Mouse (Mus musculus): ENCODE data around the gene Prl7d1. TPM values are rescaled to one million over a fixed set of nuclear protein-coding genes. Genes with fewer than 3 reads are reported as not detected.
"Not testable (repeated sequence)": the region's sequence is repeated elsewhere in the genome, so short reads cannot be mapped to it uniquely, and the experiment has no call there.

Prl7d1 gene
- not detected for total RNA-seq (2021)
- long read RNA-seq, experiment 1: 0 reads
- long read RNA-seq, experiment 2: 0 reads

DNA sequence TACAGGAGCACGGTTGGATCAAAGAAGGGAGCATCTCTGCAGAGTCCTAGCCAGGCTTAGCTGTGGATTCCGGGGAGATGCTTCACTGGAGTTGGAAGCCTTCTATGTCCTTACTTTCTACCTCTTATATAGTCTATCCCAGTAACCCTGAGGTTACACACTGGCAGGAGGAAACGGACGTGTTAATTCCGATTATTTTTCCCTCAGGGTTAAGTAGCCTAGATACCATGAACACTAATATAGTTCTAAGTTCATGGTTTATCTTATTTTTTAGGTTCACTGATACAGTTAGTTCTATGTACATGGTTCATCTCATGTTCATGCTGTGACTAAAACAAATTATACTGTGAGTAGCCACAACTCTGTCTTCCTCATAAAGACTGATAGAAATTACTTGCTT is at the start of gene Prl7d1:
TSS of gene Prl7d1 (minus strand) at position 101 of the 400 bp plus-strand sequence.
- intact Hi-C loops (cut with DNase I): no loop called here

DNA sequence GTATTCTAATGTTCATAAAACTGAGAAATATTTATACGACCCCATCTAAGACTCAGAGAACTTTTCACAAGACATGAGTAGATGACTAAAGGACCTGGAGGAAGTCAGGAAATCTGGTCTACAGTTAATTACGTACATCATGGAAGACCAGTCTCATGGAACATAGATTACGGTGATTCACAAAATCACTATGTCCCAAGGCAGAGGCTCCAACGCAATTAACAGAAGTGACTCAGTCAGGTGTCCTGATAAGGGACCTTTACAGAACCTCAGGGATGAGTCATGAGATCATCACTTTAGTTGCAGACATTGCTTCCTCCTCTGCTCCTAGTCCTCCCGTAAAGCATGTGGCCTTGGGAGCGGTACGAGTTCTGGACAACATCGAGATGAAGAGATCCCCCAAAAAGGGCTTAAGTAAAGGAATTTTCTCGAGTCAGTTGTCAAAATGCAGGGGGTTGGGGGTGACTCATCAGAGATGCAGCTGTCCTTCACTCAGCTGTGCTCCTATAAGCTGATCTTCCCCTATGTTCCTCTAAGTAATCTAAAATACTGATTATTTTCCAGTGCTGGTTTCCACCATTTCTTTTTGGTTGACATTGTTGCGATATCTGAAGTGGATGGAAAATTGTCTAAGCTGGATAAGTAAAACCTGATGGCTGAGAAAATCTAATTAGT is 18.1 kb upstream of the Prl7d1 start:
- intact Hi-C loops (cut with DNase I): no loop called here
- DNase-seq: no peak

More for the DNA sequence above, at the start of gene Prl7d1:
- DNase-seq: no peak

DNA sequence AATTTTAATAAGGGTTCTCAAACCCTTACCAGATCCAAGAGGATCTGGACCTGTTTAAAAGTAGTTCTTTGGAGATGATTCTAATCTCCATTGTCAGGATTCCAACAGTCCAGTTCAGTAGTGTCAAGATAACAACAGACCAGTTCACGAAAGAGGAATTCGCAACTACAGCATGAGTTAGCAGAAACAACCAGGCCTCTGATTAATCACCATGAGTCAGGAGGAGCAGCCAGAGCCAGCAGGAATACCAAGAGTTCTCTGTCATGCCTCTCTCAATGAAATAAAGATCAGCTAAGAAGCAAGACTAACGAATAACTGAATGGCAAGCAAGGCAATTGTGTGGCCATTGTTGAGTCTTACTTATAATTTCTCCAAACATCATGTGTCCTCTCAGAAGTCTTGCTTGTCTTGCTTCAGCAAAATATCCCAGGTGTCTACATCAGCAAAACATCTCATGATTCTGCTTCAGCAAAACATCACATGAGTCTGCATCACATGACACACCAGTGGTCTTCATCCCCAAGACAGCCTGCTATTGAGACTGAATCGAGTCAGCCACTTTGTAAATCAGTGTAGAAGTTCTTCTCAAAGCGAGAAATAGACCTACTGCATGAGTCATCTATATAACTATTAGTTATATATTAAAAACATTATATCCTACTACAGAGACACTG is 13.9 kb upstream of the Prl7d1 start:
- DNase-seq; intact Hi-C loops (cut with DNase I): not testable (repeated sequence)

DNA sequence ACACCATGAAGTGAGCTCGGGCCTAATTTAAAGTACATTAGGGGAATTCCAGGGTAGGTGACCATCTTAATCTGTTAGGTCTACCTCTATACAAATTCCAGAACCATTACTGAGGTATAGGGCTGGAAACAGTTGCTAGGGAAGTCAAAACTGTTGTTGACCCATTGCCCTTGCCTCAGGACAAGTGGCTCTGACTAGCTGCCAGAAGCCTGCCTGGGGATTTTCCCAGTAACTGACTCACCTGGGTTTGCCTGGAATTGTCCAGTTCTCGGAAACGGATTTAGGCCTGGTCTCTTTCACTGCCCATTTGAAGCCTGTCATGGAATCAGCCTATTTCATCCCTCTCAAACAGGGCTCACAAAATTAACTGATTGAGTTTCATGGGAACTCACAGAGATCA is 8.5 kb upstream of the Prl7d1 start:
- intact Hi-C loops (cut with DNase I); DNase-seq: not testable (repeated sequence)

DNA sequence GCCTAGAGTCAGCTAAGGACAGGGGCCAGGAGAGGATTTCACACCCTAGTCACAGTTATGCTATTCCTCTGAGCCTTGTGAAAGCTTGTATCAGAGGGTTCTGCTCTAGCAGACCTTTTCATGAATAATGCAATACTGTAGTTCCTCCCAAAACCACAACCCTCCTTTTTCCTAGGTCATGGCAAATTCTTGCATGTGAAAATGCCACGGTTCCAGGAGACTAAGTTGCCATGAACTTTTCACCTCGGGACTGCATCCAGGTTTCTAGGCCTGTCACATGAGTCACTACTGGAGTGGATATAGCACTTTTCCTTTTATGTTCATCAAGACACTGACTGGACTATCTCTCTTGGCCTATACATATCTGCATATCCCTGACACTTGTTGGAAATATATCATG is 10.0 kb downstream of the Prl7d1 start:
- no peak for DNase-seq
- intact Hi-C loops (cut with DNase I): no loop called here

DNA sequence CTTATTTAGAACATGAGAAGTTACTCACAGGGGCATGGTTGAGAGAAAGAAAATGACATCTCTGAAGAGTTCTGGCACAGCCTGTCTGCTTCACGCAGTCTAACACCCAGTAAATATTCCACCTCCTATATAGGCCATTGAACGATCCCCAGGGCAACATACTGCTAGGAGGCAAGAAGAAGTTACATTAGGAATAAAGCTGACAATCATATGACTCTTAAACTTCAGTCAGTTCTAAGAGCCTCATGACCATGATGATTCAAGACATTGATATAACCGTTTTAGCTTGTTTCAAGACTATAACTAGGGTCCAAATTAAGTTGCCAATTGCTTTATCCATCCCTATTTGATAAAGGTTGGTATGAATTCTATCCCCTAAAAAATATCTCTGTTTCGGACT is 48.6 kb downstream of the Prl7d1 start, which contains the start of gene Prl7a2:
TSS of gene Prl7a2 (minus strand) at position 101 of the 400 bp plus-strand sequence.
- no peak for DNase-seq
- intact Hi-C loops (cut with DNase I): no loop called here

DNA sequence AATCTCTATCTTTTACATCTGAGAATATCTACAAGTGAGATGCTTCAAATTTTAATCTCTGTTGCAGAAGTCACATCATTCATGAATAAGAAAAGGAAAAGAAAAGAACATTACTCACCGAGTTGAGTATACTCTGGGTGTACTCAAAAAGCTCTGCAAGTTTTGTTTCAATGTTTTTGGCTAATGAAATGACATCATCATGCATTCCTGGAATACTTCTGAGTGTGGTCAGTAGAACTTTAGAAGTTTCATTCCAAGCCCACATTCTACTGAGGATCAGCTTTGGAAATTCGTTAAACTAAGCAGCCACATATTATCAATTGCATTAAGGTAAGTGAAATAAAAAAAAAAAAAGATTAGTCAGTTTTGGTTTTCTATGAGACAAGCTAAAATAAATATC is 55.8 kb downstream of the Prl7d1 start:
- intact Hi-C loops (cut with DNase I): no loop called here
- DNase-seq: no peak

Other genes starting within 250 kb of the Prl7d1 start
- gene Prl8a8, start 203.5 kb downstream of the Prl7d1 start, total RNA-seq (2021): not detected
- gene Prl8a9, start 152.1 kb downstream of the Prl7d1 start, total RNA-seq (2021): not detected
- not detected for gene Prl8a1, start 134.6 kb downstream of the Prl7d1 start, total RNA-seq (2021)
- not detected for gene Prl7b1, start 106.2 kb downstream of the Prl7d1 start, total RNA-seq (2021)
- not detected for gene Prl7a1, start 74.2 kb downstream of the Prl7d1 start, total RNA-seq (2021)
- gene Prl7a2, start 48.7 kb downstream of the Prl7d1 start, total RNA-seq (2021): not detected
- not detected for gene Prl7c1, start 64.1 kb upstream of the Prl7d1 start, total RNA-seq (2021)
- not detected for gene Prl2a1, start 84.9 kb upstream of the Prl7d1 start, total RNA-seq (2021)
- not detected for gene Prl2c1, start 132.6 kb upstream of the Prl7d1 start, total RNA-seq (2021)

Measured in heart, postnatal 14 days (tissue).